Mouse (Mus musculus) urinary bladder, postnatal 14 days (tissue): Measurements from ENCODE around the gene Tob2.
A peak's percentile ranks its signal among the peaks of the same experiment; 100 is the strongest.

ENCODE experiments used
- DNase-seq: peaks from one replicate; pipeline ENCODE4 v3.0.0; 2021; ENCODE audit warnings: low spot score

The Tob2 gene

DNA sequence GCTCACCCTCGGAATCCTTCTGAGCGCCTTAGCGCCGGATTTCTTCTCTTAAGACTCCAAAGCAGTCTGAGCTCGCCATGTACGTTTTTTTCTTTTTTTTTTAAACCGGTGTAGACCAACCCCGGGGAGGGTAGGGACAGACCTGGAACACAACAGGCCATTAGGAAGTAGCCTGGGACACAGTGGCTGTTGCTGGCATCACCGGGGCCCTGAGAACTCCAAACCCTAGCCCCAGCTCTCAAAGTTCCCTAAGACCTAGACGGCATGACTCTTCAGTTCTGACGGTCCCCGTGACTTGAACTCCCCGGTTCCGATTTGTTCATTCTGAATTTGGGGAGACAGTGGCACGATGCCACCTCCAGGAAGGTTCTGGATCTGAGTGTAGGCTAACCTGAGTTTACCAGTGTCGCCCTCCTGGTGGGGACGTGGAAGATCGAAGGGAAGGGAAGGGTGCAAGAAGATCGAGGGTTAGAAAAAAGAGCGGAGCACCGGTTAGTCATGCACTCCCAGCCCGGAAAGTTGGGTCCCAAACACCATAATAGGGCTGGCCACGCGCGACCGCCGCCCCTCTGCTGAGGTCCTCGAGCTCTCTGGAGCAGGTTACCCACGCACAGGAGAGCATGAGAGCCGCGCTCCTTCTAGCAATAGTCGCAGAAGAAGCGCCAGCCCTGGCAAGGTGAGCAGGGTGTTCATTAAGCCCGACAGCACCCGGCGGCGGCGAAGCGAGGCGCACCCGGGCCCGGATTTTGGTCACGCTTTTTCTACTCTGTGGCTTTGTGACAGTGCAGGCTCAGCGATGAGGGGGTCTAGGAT is at the start of gene Tob2:
TSS of gene Tob2 (minus strand) at position 280 of the 813 bp plus-strand sequence.
- peak; percentile 62 for DNase-seq

DNA sequence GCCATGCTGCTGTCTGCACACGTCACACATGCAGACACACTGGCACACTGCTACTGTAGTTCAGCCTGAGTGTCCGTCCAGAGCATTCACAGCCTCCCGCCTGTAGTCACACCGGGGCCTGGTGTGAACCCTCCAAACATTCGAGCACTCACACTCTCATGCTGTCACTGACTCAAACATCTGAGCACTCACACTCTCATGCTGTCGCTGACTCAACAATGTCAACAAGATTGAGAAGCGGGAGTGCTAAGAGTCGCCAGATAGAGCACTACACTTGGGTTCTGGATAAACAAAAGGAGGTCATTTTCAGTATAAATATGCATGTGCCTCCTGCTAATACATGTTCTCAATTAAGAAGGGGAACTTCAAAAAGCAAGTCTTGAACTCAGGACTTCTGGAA is 49.4 kb upstream of the Tob2 start:
- DNase-seq: no peak

DNA sequence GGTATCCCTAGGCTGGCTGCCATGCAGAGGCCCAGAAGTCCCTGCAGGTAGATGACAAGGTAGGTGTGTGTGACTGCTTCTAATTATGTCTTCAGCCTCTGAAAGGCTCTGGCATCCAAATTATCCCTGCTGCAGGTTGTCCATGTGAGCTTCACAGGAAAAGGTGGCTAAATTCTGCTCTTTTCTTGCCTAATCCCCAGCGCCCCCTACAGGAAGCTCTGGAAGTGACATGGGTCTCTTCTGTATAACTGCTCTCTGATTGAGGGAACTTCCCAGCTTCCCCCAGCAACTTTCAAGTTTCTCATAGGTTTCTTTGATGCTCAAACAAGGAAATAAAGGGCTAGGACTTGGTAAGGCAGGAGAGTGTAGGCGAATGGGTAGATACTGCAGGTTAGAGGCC is 46.3 kb upstream of the Tob2 start:
- peak; percentile 78 for DNase-seq

DNA sequence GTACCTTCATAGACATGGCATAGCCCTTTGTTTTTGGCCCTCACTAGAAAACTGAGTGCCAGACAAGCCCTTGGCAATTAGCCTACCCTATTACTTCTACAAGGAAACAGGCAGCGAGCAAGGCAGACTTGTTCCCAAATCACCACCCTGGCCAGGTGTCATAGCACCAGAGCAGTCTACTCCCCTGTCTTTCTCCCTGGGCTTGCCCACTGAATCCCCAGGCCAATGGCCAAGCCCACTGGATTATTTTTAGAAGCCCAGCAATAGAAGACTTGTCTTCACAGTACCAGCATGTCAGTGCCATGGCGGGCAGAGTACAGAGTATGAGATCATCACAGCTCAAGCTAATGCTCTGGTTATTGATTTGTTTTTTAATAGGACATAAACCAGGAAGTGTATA is 40.2 kb upstream of the Tob2 start:
- DNase-seq: no peak

- DNase-seq: no peak
Measured at GRCm38 (mm10) chr15:81897607-81898285, 39.1 kb upstream of the Tob2 start.

- no peak for DNase-seq
Measured at GRCm38 (mm10) chr15:81896407-81896806, 37.8 kb upstream of the Tob2 start.

DNA sequence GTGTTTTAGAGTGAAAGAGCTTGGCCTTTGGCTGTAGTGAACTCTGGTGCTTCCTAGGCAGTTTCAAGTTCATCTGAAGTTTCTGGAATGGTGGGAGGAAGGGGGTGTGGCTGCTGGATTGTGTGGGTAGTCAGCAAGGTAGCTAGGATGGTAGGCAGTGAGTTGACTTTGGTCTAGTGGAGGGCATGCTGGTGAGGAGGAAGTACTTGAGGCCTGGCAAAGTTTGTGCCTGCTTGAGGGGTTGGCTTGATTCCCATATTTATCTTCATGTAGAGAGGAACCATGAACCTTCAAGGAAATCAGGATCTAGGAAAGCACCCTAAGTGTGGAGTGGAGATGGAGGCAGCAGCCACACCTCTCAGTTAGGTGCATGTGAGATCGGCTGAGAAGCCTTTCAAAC is 35.4 kb upstream of the Tob2 start:
- no peak for DNase-seq

DNA sequence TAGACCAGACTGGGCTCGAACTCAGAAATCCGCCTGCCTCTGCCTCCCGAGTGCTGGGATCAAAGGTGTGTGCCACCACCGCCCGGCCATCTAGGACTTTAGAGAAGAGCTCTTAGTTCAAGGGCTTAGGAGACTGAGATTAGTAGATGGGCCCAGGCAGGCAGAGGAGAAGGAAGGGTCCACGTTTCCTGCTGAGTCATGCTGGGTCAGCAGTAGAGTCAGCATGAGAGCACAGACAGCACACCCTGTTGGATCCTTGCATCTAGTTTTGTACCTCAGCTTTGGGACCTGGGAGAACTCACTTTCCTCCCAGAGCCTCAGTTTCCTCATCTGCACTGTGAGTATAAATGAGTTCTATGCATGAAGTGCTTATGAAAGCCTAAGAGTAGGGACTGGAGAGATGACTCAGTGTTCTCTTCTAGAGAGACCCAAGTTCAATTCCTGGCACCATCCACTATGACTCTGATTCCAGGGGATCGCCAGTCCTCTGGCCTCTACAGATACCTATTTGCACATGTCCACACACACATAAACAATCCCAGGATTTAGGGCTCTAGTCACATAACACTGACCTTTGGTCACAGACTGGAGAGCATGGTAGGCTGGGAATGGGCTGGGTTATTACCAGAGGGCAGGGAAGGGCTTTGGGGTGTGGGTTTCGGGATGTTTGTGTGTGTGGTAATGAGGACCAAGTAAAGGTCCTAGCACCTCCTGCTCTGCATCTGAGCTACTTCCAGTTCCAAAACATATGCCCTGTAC is 33.4 kb upstream of the Tob2 start:
- no peak for DNase-seq

- DNase-seq: no peak
Measured at GRCm38 (mm10) chr15:81891140-81891802, 32.7 kb upstream of the Tob2 start.

DNA sequence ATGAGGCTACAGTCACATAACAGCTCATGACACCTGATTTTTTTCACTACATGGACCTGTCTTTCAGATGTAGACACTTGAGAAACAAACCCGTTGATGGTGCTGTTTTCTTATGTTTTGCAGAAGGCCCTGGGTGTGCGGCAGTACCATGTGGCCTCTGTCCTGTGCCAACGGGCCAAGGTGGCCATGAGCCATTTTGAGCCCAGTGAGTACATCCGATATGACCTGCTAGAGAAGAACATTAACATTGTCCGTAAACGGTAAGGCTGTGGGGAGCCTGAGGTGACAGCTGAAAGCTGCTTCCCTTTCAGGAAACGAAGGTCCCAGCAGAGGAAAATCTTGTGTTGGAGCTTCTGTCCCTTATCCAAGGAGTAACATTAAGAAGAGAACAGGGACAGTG is 30.6 kb upstream of the Tob2 start:
- DNase-seq: no peak

- DNase-seq: no peak
Measured at GRCm38 (mm10) chr15:81886795-81887550, 28.4 kb upstream of the Tob2 start.

DNA sequence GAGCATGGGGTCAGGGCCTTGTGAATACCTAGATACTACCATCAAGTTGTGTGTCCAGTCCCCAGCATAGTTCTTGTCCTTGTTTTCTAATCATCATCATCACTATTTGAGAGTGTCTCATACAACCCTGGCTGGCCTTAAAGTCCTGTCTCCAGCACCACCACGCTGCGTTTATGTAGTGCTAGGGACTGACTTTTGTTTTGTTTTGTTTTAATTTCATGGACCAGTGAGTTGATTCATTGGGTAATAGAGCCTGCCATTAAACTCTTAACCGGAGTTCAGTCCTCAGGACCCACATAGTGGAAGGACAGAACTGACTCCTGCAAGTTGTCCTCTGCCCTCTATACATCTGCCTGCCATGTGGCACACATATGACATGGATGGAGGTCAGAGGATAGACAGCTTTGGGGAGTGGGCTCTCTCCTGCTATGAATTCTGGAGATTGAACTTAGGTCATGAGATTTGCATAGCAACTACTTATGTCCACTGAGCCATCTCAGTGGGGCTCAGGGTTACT is 26.9 kb upstream of the Tob2 start:
- no peak for DNase-seq

- DNase-seq: no peak
Measured at GRCm38 (mm10) chr15:81882348-81882747, 23.8 kb upstream of the Tob2 start.

DNA sequence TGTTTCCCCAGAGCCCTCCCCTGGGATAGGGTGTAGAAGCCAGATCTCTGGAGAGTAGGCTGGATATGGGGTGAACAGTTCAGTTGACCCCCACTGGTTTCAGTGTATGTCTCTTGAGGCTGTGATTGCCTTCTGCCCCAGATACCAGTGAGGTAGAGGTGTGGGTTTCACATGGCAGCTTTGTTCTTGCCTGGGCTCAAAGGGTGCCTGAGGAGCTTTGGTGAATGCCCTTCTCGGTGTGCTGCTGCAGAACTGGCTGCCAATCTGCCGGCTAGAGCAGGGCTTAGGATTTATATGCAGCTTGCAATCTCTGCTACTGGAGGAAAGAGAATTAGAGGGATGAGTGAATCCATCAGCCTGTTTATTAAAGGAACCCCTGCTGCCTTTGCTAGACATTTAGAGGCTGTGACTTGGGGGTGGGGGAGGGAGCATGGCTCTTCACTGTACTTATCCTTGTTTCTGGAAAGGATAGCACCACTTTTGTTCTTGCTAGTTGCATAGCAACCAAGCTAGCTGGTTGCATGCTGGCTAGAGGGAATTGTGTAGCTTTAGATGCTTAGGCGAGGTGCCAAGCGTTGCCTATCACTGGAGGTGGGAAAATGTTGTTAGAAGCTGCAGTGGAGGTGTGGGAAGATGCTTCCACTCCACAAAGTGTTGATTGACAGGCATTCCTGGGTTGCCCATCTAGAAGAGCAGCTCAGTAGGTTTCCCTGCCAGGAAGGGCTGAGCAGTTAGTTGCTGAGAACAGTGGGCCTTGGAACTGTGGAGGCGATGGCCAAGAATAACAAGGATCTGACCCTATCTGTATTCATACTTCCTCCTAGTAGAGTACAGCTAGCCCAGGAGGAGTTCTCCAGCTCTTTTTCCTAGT is 21.2 kb upstream of the Tob2 start:
- DNase-seq: no peak

- peak; percentile 99 for DNase-seq
Measured at GRCm38 (mm10) chr15:81872262-81873136, 13.9 kb upstream of the Tob2 start, which contains the start of gene Aco2. Gene Aco2, plus strand, starts transcription at chr15:81872309.

- DNase-seq: peak; percentile 88
Measured at GRCm38 (mm10) chr15:81871604-81872261, 13.1 kb upstream of the Tob2 start, which contains the start of gene Phf5a. Gene Phf5a, minus strand, starts transcription at chr15:81871911.

DNA sequence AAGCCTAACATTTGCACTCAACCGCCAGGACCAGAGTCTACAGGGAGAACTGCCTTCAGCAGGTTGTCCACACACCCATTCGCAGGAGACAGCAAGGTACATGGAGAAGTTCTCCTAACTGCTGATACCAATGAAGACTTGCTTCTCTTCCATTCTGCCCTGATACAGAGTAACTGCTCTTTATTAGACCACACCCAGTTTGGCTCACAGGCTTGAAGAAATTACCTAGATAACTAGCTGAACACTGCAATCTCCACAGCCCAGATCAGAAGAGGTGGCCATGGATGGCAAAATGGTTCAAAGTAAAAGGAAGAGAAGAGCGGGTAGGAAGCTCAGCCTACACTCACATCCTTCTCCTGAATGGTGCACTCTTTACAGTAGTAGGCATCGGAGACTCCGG is 11.4 kb upstream of the Tob2 start:
- no peak for DNase-seq

DNA sequence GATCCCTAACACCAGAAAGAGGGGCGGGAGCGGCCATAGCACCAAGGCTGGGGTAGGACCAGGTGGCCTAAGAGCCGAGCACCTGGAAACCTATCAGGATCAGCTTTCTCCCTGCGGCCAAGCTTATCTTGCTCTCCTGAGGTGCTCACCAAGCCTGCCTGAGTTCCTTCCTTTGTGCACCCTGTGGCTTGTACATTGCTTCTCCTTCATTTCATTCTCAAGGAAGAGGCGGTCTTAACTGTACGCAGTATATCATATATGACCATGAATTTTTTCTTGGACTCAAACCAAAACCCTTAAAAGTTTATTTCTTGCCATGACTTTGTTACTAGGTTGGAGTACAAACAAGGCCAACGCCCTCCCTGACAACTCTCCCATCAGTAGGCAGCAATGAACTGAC is 5.6 kb upstream of the Tob2 start:
- DNase-seq: no peak
